Mouse (Mus musculus) intestine, embryonic 15.5 days (tissue): ENCODE measurements around the gene Fgf23. TPM values are rescaled to one million over a fixed set of nuclear protein-coding genes. Genes with fewer than 3 reads are reported as not detected.

Source experiments
- ATAC-seq: fragments of 200-750 bp; cut with Nextera tagmentation; 2 replicates; pipeline ENCODE4 v1.8.0; 2017; ENCODE audit warnings: moderate TSS enrichment, moderate library complexity
- H3K27ac ChIP-seq: fragments of 300-500 bp; sonication (generic); 2 replicates; pipeline ENCODE4 v1.5.1; 2015; ENCODE audit warnings: mild to moderate bottlenecking, inconsistent platforms
- H3K27me3 ChIP-seq: fragments of 300-500 bp; sonication (generic); replicated peaks from 2 replicates; pipeline ENCODE4 v1.6.1; 2015; ENCODE audit warnings: inconsistent platforms
- H3K36me3 ChIP-seq: fragments of 300-500 bp; sonication (generic); 2 replicates; pipeline ENCODE4 v1.6.1; 2015; ENCODE audit warnings: inconsistent platforms
- H3K4me1 ChIP-seq: fragments of 300-500 bp; sonication (generic); replicated peaks from 2 replicates; pipeline ENCODE4 v1.6.1; 2015; ENCODE audit warnings: inconsistent platforms
- H3K4me2 ChIP-seq: fragments of 300-500 bp; sonication (generic); replicated peaks from 2 replicates; pipeline ENCODE4 v1.6.1; 2015; ENCODE audit warnings: mild to moderate bottlenecking, inconsistent platforms
- H3K4me3 ChIP-seq: fragments of 300-500 bp; sonication (generic); replicated peaks from 2 replicates; pipeline ENCODE4 v1.5.1; 2015; ENCODE audit warnings: inconsistent platforms
- H3K9ac ChIP-seq: fragments of 300-500 bp; sonication (generic); 2 replicates; pipeline ENCODE4 v1.6.1; 2015; ENCODE audit warnings: inconsistent platforms
- H3K9me3 ChIP-seq: fragments of 300-500 bp; sonication (generic); 2 replicates; pipeline ENCODE4 v1.6.1; 2016; ENCODE audit warnings: inconsistent platforms
- WGBS: fragments of 180-500 bp; shearing (Covaris S2); methylation state at CpG from one replicate; pipeline ENCODE4 v1.1.7; 2015; 5-methylcytosine and 5-hydroxymethylcytosine counted together
- polyA plus RNA-seq: library from polyadenylated mRNA; unstranded; fragments of >200 nt; fragmentation: Nextera tagmentation; extraction: Ambion mirVana; gene quantifications from 2 replicates; pipeline ENCODE4 v1.2.1, GENCODE M21; 2015

The Fgf23 gene
- polyA plus RNA-seq, result not detected in 2 replicates

DNA sequence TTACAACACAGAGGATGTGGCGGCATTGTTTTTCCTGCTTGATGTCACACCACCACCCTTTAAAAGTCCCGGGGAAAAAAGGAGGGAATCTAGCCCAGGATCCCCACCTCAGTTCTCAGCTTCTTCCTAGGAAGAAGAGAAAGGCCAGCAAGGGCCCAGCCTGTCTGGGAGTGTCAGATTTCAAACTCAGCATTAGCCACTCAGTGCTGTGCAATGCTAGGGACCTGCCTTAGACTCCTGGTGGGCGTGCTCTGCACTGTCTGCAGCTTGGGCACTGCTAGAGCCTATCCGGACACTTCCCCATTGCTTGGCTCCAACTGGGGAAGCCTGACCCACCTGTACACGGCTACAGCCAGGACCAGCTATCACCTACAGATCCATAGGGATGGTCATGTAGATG is at the start of gene Fgf23:
Fgf23 (plus strand) TSS at position 86 of the 400 bp plus-strand sequence.
- Histone ChIP-seq H3K27ac (no peak within 1 kb of the TSS), H3K4me2 (peak within 1 kb of the TSS; percentile 46), H3K4me1 (no peaks in the 10 kb centered on the region), H3K36me3 (no peaks in the 10 kb centered on the region), H3K9ac (no peak within 1 kb of the TSS), H3K4me3 (no peak within 1 kb of the TSS), H3K27me3 (no peaks in the 10 kb centered on the region), H3K9me3 (no peaks in the 10 kb centered on the region)
- peak; percentile 71 for ATAC-seq
- 12% methylated on average over 5 of the region's 5 CpGs for WGBS

DNA sequence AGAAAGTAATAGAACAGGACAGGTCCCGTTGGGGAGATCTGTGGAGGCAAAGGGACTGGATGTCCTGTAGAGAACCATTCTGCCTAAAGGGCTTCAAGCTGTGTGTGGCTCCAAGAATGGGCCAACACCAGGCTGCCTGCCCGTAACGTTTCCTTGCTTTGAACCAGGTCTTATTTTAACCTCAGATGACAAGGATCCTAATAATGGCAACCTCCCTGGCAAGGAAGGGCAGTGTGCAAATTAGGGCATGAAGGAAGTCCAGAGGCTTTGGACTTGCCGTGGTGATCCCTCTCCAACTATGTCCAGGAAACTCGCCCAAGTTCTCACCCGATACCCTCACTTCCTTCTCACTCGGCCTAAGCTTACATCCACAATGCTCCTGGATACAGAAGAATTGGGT is 47.9 kb upstream of the Fgf23 start:
- H3K4me1 ChIP-seq, result no peaks in the 10 kb centered on the region
- H3K9ac ChIP-seq, result no peak overlapping the region
- no peak for ATAC-seq
- H3K4me2 ChIP-seq, result no peak overlapping the region
- WGBS, result 76% methylated on average over 7 of the region's 7 CpGs
- no peak overlapping the region for H3K27ac ChIP-seq
- H3K4me3 ChIP-seq, result no peak overlapping the region
- peaks cover 18% of the 10 kb centered on the region for H3K27me3 ChIP-seq
- H3K9me3 ChIP-seq, result no peaks in the 10 kb centered on the region
- H3K36me3 ChIP-seq, result no peaks in the 10 kb centered on the region

DNA sequence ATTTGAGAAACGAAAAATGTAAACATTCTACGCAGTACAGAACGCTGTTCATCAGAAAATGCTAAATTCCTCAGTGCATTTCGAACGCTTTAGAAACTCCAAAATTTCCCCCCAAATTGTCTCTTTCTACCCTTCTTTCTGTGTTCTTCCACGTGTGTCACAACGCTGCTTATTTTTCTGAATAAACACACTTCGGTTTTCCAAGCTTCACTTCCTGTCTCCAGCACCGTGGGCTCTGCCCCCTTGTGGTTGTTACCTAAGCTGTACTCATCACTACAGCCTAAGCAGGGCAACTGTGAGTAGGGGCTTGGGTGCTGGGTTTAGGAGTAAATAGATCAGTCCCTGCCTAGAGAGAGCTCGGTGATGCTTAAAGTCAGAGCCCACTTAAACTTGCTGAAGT is 37.9 kb upstream of the Fgf23 start:
- H3K4me1 ChIP-seq, result 0 out of 2 replicates have a peak, but pooled peaks cover 3% of the 10 kb centered on the region
- H3K36me3 ChIP-seq, result no peaks in the 10 kb centered on the region
- no peak overlapping the region for H3K9ac ChIP-seq
- H3K4me3 ChIP-seq, result peak overlapping the region; percentile 32
- H3K4me2 ChIP-seq, result peak overlapping the region; percentile 53
- H3K9me3 ChIP-seq, result no peaks in the 10 kb centered on the region
- no peaks in the 10 kb centered on the region for H3K27me3 ChIP-seq
- peak; percentile 75; the same call in 1 of the 2 replicates for ATAC-seq
- H3K27ac ChIP-seq, result no peak overlapping the region
- 17% methylated on average over 10 of the region's 10 CpGs for WGBS

- Histone ChIP-seq H3K4me3 (no peak overlapping the region), H3K36me3 (no peaks in the 10 kb centered on the region), H3K4me1 (0 out of 2 replicates have a peak, but pooled peaks cover 3% of the 10 kb centered on the region), H3K27ac (no peak overlapping the region), H3K27me3 (0 out of 2 replicates have a peak, but pooled peaks cover 3% of the 10 kb centered on the region), H3K9me3 (no peaks in the 10 kb centered on the region), H3K4me2 (no peak overlapping the region), H3K9ac (no peak overlapping the region)
- ATAC-seq, result no peak
- 51% methylated on average over 6 of the region's 6 CpGs for WGBS
Observed at GRCm38 (mm10) chr6:127044909-127045308, 27.8 kb upstream of the Fgf23 start.

DNA sequence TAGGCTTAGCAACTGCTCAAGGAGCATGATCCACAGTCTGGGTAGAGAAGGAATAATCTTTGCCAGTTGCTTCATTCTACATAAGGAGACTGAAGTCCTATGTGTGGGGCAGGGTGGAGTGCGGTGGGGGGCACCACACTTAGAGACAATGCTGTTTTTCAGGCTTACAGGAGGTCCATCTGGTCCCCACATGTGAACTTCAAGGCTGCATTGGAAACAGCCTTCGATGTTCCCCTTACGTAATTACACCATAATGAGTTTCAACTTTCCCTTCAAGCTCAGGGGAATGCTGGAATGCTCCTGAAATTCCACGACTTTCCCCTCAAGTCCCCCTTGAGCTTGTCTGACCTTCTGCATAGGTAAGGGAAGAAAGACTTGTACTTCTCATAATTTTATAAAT is 21.9 kb upstream of the Fgf23 start:
- ATAC-seq, result no peak
- no peak overlapping the region for H3K27ac ChIP-seq
- H3K4me3 ChIP-seq, result no peak overlapping the region
- H3K4me1 ChIP-seq, result no peaks in the 10 kb centered on the region
- H3K36me3 ChIP-seq, result no peaks in the 10 kb centered on the region
- H3K4me2 ChIP-seq, result no peak overlapping the region
- H3K9ac ChIP-seq, result no peak overlapping the region
- WGBS, result 74% methylated on average over 4 of the region's 4 CpGs
- H3K27me3 ChIP-seq, result no peaks in the 10 kb centered on the region
- H3K9me3 ChIP-seq, result no peaks in the 10 kb centered on the region

- H3K27me3 ChIP-seq, result no peaks in the 10 kb centered on the region
- no peaks in the 10 kb centered on the region for H3K4me1 ChIP-seq
- H3K9me3 ChIP-seq, result no peaks in the 10 kb centered on the region
- H3K4me3 ChIP-seq, result no peak overlapping the region
- 55% methylated on average over 12 of the region's 12 CpGs for WGBS
- H3K4me2 ChIP-seq, result no peak overlapping the region
- no peaks in the 10 kb centered on the region for H3K36me3 ChIP-seq
- no peak for ATAC-seq
- H3K9ac ChIP-seq, result no peak overlapping the region
- H3K27ac ChIP-seq, result no peak overlapping the region
Observed at GRCm38 (mm10) chr6:127056990-127057588, 15.6 kb upstream of the Fgf23 start.

- H3K27me3 ChIP-seq, result peaks cover 4% of the 10 kb centered on the region; the same call in 1 of the 2 replicates
- H3K27ac ChIP-seq, result no peak overlapping the region
- H3K4me1 ChIP-seq, result peaks cover 4% of the 10 kb centered on the region; the same call in 1 of the 2 replicates
- H3K9me3 ChIP-seq, result no peaks in the 10 kb centered on the region
- H3K9ac ChIP-seq, result no peak overlapping the region
- no peak overlapping the region for H3K4me2 ChIP-seq
- no peak for ATAC-seq
- WGBS, result 77% methylated on average over 4 of the region's 4 CpGs
- H3K36me3 ChIP-seq, result no peaks in the 10 kb centered on the region
- H3K4me3 ChIP-seq, result no peak overlapping the region
Observed at GRCm38 (mm10) chr6:127059975-127060374, 12.7 kb upstream of the Fgf23 start.

- Histone ChIP-seq H3K4me3 (no peak overlapping the region), H3K27me3 (peaks cover 4% of the 10 kb centered on the region; the same call in 1 of the 2 replicates), H3K36me3 (no peaks in the 10 kb centered on the region), H3K9ac (no peak overlapping the region), H3K27ac (no peak overlapping the region), H3K4me1 (peaks cover 4% of the 10 kb centered on the region; the same call in 1 of the 2 replicates), H3K4me2 (no peak overlapping the region), H3K9me3 (no peaks in the 10 kb centered on the region)
- WGBS, result 75% methylated on average over 3 of the region's 3 CpGs
- no peak for ATAC-seq
Observed at GRCm38 (mm10) chr6:127063915-127064314, 8.8 kb upstream of the Fgf23 start.

DNA sequence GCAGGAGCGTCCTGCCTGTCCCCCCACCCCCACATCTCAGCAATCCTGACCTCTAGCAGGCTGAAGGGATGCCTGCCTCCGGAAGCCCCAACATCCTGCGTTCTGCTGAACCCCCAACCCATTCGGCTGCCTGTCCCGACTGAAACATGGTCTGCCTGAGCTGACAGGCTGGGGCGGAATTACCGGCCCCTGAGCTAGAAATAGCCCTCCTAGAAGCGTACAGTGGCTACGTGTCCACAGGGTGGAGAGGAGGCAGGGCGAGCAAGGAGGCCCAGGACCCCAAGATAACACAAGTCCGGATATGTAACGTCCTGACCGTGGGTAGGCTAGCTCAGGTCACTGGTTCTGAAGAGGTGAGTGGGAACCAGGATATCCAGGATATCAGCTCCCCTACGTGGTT is 7.9 kb upstream of the Fgf23 start:
- peaks cover 4% of the 10 kb centered on the region; the same call in 1 of the 2 replicates for H3K4me1 ChIP-seq
- no peaks in the 10 kb centered on the region for H3K9me3 ChIP-seq
- WGBS, result 5% methylated on average over 14 of the region's 14 CpGs
- no peaks in the 10 kb centered on the region for H3K36me3 ChIP-seq
- H3K4me2 ChIP-seq, result peak overlapping the region; percentile 37
- no peak for ATAC-seq
- no peak overlapping the region for H3K4me3 ChIP-seq
- H3K27ac ChIP-seq, result no peak overlapping the region
- no peak overlapping the region for H3K9ac ChIP-seq
- peaks cover 4% of the 10 kb centered on the region; the same call in 1 of the 2 replicates for H3K27me3 ChIP-seq

GRCm38 (mm10) chr6:127079867-127080731 is 7.4 kb downstream of the Fgf23 start:
- peak overlapping the region; percentile 50 for H3K4me3 ChIP-seq
- H3K36me3 ChIP-seq, result no peaks in the 10 kb centered on the region
- H3K27ac ChIP-seq, result no peak overlapping the region
- H3K9ac ChIP-seq, result peak overlapping the region; percentile 34
- H3K9me3 ChIP-seq, result no peaks in the 10 kb centered on the region
- WGBS, result 3% methylated on average over 59 of the region's 59 CpGs
- H3K4me1 ChIP-seq, result peaks cover 7% of the 10 kb centered on the region; the same call in 1 of the 2 replicates
- H3K4me2 ChIP-seq, result peak overlapping the region; percentile 98
- peaks cover 16% of the 10 kb centered on the region for H3K27me3 ChIP-seq
- ATAC-seq, result peak; percentile 76

- WGBS, result 75% methylated on average over 6 of the region's 6 CpGs
- H3K36me3 ChIP-seq, result no peaks in the 10 kb centered on the region
- ATAC-seq, result no peak
Observed at GRCm38 (mm10) chr6:127081820-127082219, 9.1 kb downstream of the Fgf23 start.

GRCm38 (mm10) chr6:127086739-127087138 is 14.0 kb downstream of the Fgf23 start:
- Histone ChIP-seq H3K36me3 (no peaks in the 10 kb centered on the region), H3K4me3 (no peak overlapping the region), H3K4me2 (no peak overlapping the region), H3K27me3 (no peaks in the 10 kb centered on the region; the same call in 1 of the 2 replicates), H3K9me3 (no peaks in the 10 kb centered on the region), H3K4me1 (no peaks in the 10 kb centered on the region), H3K9ac (no peak overlapping the region), H3K27ac (no peak overlapping the region)
- ATAC-seq, result no peak
- 74% methylated on average over 4 of the region's 4 CpGs for WGBS

More at GRCm38 (mm10) chr6:127081820-127082219, 9.1 kb downstream of the Fgf23 start:
- no peaks in the 10 kb centered on the region for H3K9me3 ChIP-seq
- H3K9ac ChIP-seq, result no peak overlapping the region
- peaks cover 7% of the 10 kb centered on the region; the same call in 1 of the 2 replicates for H3K4me1 ChIP-seq
- H3K4me3 ChIP-seq, result no peak overlapping the region
- H3K27ac ChIP-seq, result no peak overlapping the region
- H3K27me3 ChIP-seq, result peaks cover 16% of the 10 kb centered on the region
- H3K4me2 ChIP-seq, result no peak overlapping the region
